Mouse (Mus musculus) stomach, embryonic 16.5 days (tissue): ENCODE data around the gene Entpd1. TPM values are rescaled to one million over a fixed set of nuclear protein-coding genes. Genes with fewer than 3 reads are reported as not detected.
"Not testable (repeated sequence)": the region's sequence is repeated elsewhere in the genome, so short reads cannot be mapped to it uniquely, and the experiment has no call there.

Experiments
- ATAC-seq: fragments of 200-750 bp; cut with Nextera tagmentation; 2 replicates; pipeline ENCODE4 v1.8.0; 2017; ENCODE audit warnings: moderate number of reproducible peaks, moderate TSS enrichment; ENCODE audit not compliant: insufficient read depth, low FRiP score
- H3K27ac ChIP-seq: fragments of 300-500 bp; sonication (generic); 2 replicates; pipeline ENCODE4 v1.5.1; 2014; ENCODE audit warnings: low read length
- H3K27me3 ChIP-seq: fragments of 300-500 bp; sonication (generic); 2 replicates; pipeline ENCODE4 v1.6.1; 2014; ENCODE audit warnings: low read length, control low read depth, mixed read lengths; ENCODE audit not compliant: control insufficient read depth, insufficient read depth
- H3K36me3 ChIP-seq: fragments of 300-500 bp; sonication (generic); 2 replicates; pipeline ENCODE4 v1.6.1; 2014; ENCODE audit warnings: low read length; ENCODE audit not compliant: control insufficient read depth, insufficient read depth
- H3K4me1 ChIP-seq: fragments of 300-500 bp; sonication (generic); 2 replicates; pipeline ENCODE4 v1.6.1; 2014; ENCODE audit warnings: low read length, control low read depth, mixed read lengths; ENCODE audit not compliant: control insufficient read depth, insufficient read depth
- H3K4me2 ChIP-seq: fragments of 300-500 bp; sonication (generic); 2 replicates; pipeline ENCODE4 v1.6.1; 2014; ENCODE audit warnings: low read depth, low read length, mixed read lengths
- H3K4me3 ChIP-seq: fragments of 300-500 bp; sonication (generic); replicated peaks from 2 replicates; pipeline ENCODE4 v1.5.1; 2014; ENCODE audit warnings: mild to moderate bottlenecking, low read length
- H3K9ac ChIP-seq: fragments of 300-500 bp; sonication (generic); 2 replicates; pipeline ENCODE4 v1.6.1; 2014; ENCODE audit warnings: low read length
- H3K9me3 ChIP-seq: fragments of 300-500 bp; sonication (generic); replicated peaks from 2 replicates; pipeline ENCODE4 v1.6.1; 2016; ENCODE audit warnings: low read length, control low read depth; ENCODE audit not compliant: control insufficient read depth
- WGBS: fragments of 180-500 bp; shearing (Covaris S2); extraction: QIAGEN DNeasy Blood & Tissue Kit; methylation state at CpG from one replicate; pipeline ENCODE4 v1.1.7; 2014; 5-methylcytosine and 5-hydroxymethylcytosine counted together
- polyA plus RNA-seq: library from polyadenylated mRNA; unstranded; fragments of >200 nt; fragmentation: Nextera tagmentation; extraction: Ambion mirVana; gene quantifications from 2 replicates; pipeline ENCODE4 v1.2.1, GENCODE M21; 2015

Entpd1 gene
- polyA plus RNA-seq, 1 experiment from 2014 or later: 16.2 TPM

GRCm38 (mm10) chr19:40607676-40608075 is 4.5 kb upstream of the Entpd1 start:
- Histone ChIP-seq H3K4me2 (no peak overlapping the region), H3K4me1 (peaks cover 6% of the 10 kb centered on the region; the same call in 1 of the 2 replicates), H3K4me3 (no peak overlapping the region), H3K9me3 (no peaks in the 10 kb centered on the region), H3K27ac (no peak overlapping the region), H3K9ac (no peak overlapping the region), H3K36me3 (no peaks in the 10 kb centered on the region), H3K27me3 (no peaks in the 10 kb centered on the region)
- ATAC-seq: no peak
- 89% methylated on average over 6 of the region's 6 CpGs for WGBS

GRCm38 (mm10) chr19:40614811-40615210 is 2.6 kb downstream of the Entpd1 start:
- Histone ChIP-seq H3K4me2 (no peak overlapping the region), H3K27me3 (no peaks in the 10 kb centered on the region), H3K4me3 (no peak overlapping the region), H3K9ac (no peak overlapping the region), H3K4me1 (peaks cover 6% of the 10 kb centered on the region; the same call in 1 of the 2 replicates), H3K27ac (no peak overlapping the region), H3K9me3 (no peaks in the 10 kb centered on the region), H3K36me3 (no peaks in the 10 kb centered on the region)
- WGBS: 74% methylated on average over 7 of the region's 7 CpGs
- no peak for ATAC-seq

GRCm38 (mm10) chr19:40616021-40616420 is 3.9 kb downstream of the Entpd1 start:
- H3K27me3 ChIP-seq: no peaks in the 10 kb centered on the region
- 74% methylated on average over 7 of the region's 7 CpGs for WGBS
- no peak overlapping the region for H3K4me3 ChIP-seq
- H3K4me2 ChIP-seq: no peak overlapping the region
- H3K27ac ChIP-seq: no peak overlapping the region
- H3K36me3 ChIP-seq: no peaks in the 10 kb centered on the region
- H3K4me1 ChIP-seq: peaks cover 5% of the 10 kb centered on the region; the same call in 1 of the 2 replicates
- no peak for ATAC-seq
- no peaks in the 10 kb centered on the region for H3K9me3 ChIP-seq
- H3K9ac ChIP-seq: no peak overlapping the region

DNA sequence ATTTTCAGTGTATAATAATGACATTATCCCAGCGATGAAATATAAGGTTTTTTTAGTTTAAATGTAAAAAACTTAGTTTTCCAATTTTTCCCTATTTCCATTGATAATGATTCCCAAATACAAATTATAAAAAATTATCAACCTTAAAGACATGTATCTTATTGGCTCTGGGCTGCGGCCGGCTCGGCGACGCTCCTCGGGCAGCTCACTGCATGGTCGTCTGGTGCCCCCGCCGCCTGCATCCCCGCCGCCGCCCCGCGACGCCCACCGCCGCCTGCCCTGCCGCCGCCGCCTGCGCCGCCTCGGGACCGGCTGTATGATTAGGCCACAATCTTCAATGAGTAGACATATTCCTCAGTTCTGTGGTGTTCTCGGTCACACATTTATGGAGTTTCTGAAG is 9.4 kb downstream of the Entpd1 start:
- H3K4me1 ChIP-seq, H3K9me3 ChIP-seq, H3K4me2 ChIP-seq, ATAC-seq, H3K4me3 ChIP-seq, H3K36me3 ChIP-seq, H3K27me3 ChIP-seq, H3K27ac ChIP-seq, H3K9ac ChIP-seq: not testable (repeated sequence)
- 45% methylated on average over 10 of the region's 26 CpGs for WGBS

DNA sequence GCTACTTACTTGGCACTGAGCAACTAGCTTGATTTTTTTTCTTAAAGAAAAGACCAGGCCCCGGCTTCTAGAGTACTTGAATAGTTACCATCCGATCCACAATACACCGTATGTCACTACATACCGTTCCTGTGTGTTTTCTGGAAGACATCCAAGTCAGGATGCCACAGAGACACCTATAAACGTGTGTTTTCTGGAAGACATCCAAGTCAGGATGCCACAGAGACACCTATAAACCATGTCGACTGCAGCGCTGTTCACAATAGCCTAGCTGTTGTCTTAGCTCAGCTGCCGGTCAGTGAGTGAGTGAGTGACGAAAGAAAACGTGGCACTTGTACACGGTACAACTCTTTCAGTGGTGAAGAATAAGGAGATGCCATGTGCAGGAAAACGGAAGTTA is 13.8 kb downstream of the Entpd1 start:
- Histone ChIP-seq H3K27me3 (no peaks in the 10 kb centered on the region), H3K4me1 (no peaks in the 10 kb centered on the region), H3K4me2 (no peak overlapping the region), H3K36me3 (no peaks in the 10 kb centered on the region), H3K4me3 (no peak overlapping the region), H3K27ac (no peak overlapping the region), H3K9ac (no peak overlapping the region), H3K9me3 (no peaks in the 10 kb centered on the region)
- no peak for ATAC-seq
- WGBS: 59% methylated on average over 12 of the region's 12 CpGs

DNA sequence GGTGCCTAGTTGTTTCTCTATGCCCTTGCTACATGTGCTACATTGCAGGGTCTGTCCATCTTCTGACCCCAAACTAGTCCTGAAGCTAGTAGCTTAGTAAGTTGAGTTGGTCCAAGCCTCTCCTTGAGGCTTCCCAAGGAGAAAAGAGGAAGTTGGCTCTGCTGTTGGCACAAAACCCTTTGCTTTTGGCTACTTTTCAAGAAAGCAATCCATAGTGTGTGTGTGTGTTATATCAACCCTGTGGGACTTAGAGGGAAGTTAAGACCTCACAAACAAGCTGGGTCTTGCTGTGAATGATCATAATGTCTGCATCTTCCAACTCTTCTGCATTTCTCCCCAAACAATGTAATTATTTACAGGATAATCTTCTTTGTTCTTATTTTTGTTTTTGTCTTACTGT is 16.8 kb downstream of the Entpd1 start:
- Histone ChIP-seq H3K9me3 (no peaks in the 10 kb centered on the region), H3K9ac (no peak overlapping the region), H3K4me3 (no peak overlapping the region), H3K27me3 (no peaks in the 10 kb centered on the region), H3K36me3 (no peaks in the 10 kb centered on the region), H3K4me2 (no peak overlapping the region), H3K4me1 (no peaks in the 10 kb centered on the region), H3K27ac (no peak overlapping the region)
- no peak for ATAC-seq

- no peak overlapping the region for H3K4me2 ChIP-seq
- H3K4me1 ChIP-seq: no peaks in the 10 kb centered on the region
- H3K4me3 ChIP-seq: no peak overlapping the region
- no peaks in the 10 kb centered on the region for H3K36me3 ChIP-seq
- H3K9ac ChIP-seq: no peak overlapping the region
- WGBS: 71% methylated on average over 3 of the region's 3 CpGs
- H3K9me3 ChIP-seq: no peaks in the 10 kb centered on the region
- no peak overlapping the region for H3K27ac ChIP-seq
- no peak for ATAC-seq
- H3K27me3 ChIP-seq: no peaks in the 10 kb centered on the region
These were observed 17.9 kb downstream of the Entpd1 start for GRCm38 (mm10) chr19:40630096-40630495.

- 0 out of 2 replicates have a peak overlapping the region, but pooled peaks have one; percentile 36 for H3K27ac ChIP-seq
- no peak for ATAC-seq
These were observed 18.4 kb downstream of the Entpd1 start for GRCm38 (mm10) chr19:40630606-40631005.

GRCm38 (mm10) chr19:40632193-40632592 is 20.0 kb downstream of the Entpd1 start:
- 21% methylated on average over 3 of the region's 3 CpGs for WGBS
- Histone ChIP-seq H3K27ac (no peak overlapping the region), H3K27me3 (no peaks in the 10 kb centered on the region), H3K4me3 (no peak overlapping the region), H3K36me3 (no peaks in the 10 kb centered on the region), H3K9me3 (no peaks in the 10 kb centered on the region), H3K4me2 (no peak overlapping the region), H3K4me1 (no peaks in the 10 kb centered on the region), H3K9ac (no peak overlapping the region)
- ATAC-seq: no peak

More at GRCm38 (mm10) chr19:40630606-40631005, 18.4 kb downstream of the Entpd1 start:
- Histone ChIP-seq H3K4me1 (no peaks in the 10 kb centered on the region), H3K9me3 (no peaks in the 10 kb centered on the region), H3K4me3 (no peak overlapping the region), H3K9ac (no peak overlapping the region), H3K36me3 (no peaks in the 10 kb centered on the region), H3K4me2 (no peak overlapping the region), H3K27me3 (no peaks in the 10 kb centered on the region)
- 56% methylated on average over 7 of the region's 7 CpGs for WGBS

- no peak overlapping the region for H3K4me2 ChIP-seq
- WGBS: 70% methylated on average over 5 of the region's 5 CpGs
- H3K9me3 ChIP-seq: no peaks in the 10 kb centered on the region
- no peak overlapping the region for H3K4me3 ChIP-seq
- no peak overlapping the region for H3K9ac ChIP-seq
- no peaks in the 10 kb centered on the region for H3K27me3 ChIP-seq
- no peaks in the 10 kb centered on the region for H3K4me1 ChIP-seq
- no peak overlapping the region for H3K27ac ChIP-seq
- no peak for ATAC-seq
- H3K36me3 ChIP-seq: no peaks in the 10 kb centered on the region
These were observed 20.5 kb downstream of the Entpd1 start for GRCm38 (mm10) chr19:40632668-40633067.
